Mouse (Mus musculus) lung, postnatal 25 days (tissue): ENCODE measurements around the gene Rnf144b.

Source experiments
- DNase-seq: peaks from one replicate; pipeline ENCODE4 v3.0.0; 2022; ENCODE audit warnings: low spot score

The Rnf144b gene

GRCm38 (mm10) chr13:47220426-47220825 is 98.0 kb downstream of the Rnf144b start:
- DNase-seq: no peak

DNA sequence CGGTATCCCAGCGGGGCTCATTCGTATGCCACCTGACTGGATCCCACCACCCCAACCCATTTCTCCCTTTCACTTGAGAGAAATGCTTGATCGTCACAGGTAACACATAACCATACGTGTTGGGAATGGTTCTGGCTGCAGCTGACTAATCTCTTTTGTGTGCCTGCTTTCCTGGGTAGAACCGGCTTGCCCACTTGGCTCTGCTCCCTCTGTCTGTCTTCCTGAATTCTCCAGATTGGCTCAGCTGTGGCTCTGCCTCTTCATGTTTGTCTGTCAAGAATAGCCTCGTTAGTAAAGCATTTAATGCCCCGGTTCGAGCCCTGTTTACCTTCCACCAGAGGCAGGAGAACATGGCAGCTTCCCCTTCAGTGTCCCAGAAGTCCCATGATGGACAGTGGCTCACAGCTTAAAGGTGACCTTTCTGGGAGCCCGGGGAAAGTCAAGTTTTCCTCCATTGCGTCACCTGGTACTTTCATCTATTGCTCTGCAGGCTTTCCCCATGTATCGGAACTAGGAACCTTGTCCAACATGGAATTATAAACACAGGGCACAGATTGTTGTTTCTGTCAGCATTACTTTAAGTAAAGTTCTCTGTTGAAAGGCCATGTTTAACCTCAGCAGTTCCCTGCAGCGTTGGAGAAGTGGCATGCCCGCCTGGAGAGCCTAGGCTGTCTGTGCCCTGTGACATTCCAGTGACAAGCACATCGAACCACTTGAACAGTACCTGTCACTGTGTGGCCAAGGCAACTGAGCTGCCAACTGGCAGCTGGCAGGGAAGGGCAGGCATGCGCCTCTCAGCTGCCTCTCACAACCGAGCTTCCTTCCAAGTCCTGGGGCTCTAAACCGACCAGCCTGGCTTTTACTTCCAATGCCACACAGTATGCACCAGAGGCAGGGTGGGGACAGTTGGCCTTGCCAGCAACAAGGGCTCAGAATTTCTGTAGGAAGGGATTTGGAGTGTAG is 101.4 kb downstream of the Rnf144b start:
- peak; percentile 76 for DNase-seq

- peak; percentile 75 for DNase-seq
Measured at GRCm38 (mm10) chr13:47224648-47225323, 102.3 kb downstream of the Rnf144b start.

DNA sequence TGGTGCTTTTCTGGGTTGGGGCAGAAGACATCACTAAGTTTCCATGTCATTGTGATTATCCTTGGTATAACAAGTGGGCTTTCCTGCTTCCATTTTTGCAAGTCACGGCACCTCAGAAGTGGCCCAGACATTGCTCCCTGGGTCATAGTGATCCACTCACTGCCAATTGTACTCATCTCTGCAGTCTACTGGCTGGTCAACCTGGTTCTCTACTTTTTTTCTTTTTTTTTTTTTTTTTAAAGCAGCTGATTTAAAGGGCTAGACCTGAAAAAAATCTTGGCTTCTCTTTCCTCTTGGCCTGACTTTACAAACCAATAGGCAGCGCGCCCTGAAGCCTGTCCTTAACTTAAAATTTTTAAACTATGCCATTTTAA is 102.9 kb downstream of the Rnf144b start:
- no peak for DNase-seq

DNA sequence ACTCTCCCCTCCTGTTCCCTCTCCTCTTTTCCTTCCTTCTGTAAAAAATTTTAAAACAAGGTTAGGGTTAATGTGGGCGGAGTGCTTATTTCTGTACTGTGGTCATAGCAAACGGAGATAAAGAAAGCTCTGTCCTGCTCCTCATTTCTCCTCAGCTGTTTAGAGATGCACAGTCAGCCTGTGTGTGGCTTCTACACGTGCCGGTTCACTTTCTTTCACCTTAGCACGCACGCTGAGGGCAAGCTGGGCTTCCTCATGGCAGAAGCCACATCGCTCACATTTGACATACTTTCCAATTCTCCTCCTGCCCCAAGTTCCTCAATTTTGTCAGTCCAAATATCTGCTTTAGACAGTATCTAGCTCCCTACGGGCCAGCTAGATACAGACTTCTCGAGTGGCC is 103.3 kb downstream of the Rnf144b start:
- no peak for DNase-seq

DNA sequence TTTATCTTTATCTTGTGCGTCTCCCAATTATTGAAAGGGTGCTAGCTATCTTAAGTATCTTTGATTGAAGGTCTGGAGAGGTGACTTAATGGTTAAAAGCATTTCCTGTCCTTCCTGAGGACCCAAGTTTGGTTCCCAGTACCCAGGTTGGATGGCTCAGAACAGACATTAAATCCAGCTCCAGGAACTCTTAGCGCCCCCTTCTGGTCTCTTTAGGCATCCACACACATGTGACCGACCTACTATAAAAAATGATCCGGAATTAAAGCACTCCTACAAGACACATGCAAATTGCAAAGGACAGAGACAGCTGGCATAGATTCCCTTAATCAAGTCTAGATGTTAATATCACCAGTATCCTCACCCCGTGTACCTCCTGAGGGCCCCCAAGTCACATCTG is 104.1 kb downstream of the Rnf144b start:
- DNase-seq: no peak

GRCm38 (mm10) chr13:47228201-47228600 is 105.7 kb downstream of the Rnf144b start:
- DNase-seq: peak; percentile 34

GRCm38 (mm10) chr13:47228626-47229190 is 106.3 kb downstream of the Rnf144b start:
- no peak for DNase-seq

DNA sequence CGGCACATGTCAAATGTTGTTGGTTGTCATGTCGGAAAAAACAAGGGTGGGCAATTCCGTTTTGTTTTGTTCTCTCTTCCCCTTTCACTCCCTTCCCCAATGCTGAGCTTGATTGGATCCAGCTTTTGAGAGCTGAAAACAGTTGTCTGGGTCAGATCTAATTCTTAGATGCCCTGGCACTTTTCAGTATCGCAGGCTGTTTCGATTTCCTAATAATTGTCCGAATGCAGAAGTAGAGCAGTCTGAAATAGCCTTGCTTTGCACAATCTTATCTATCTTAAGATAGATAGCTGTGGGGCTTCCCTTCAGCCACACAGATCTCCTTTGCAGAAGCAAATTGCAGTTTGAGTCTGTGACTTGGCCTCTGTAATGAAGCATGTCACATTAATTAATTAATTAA is 109.7 kb downstream of the Rnf144b start:
- peak; percentile 40 for DNase-seq

DNA sequence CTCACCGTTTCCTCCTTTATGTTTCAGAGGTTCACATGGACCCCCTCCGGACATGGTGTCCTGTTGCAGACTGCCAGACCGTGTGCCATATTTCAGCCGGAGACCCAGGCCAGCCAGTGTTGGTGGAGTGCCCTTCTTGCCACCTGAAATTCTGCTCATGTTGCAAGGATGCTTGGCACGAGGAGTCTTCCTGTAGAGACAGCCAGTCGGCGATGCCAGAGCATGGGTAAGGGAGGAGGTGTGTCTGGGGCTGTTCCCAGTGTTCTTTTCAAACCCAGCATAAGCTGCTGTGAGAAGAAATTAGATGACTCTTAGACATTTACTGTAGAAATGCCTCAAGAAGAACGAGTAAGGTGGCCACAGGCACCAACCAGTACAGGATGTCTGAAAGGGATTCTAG is 114.9 kb downstream of the Rnf144b start:
- no peak for DNase-seq

DNA sequence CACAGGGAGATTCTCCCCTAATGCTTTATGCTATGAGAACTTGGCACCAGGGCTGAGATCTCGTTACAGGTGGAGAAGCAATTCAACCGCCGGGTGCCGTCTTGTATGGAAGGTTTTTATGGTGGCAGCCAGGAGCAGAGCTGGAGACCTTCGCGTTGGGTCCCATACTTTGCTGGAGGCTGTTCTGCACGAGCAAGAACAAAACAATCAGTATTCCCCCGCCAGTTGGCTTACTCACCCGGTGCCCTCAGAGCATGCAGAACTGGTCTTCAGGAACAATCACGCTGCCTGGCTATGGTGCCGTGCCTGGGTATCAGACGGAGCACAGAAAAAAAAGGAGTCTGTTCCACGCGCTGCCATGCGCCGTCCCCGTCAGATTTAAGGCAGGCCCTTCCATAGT is 115.7 kb downstream of the Rnf144b start:
- no peak for DNase-seq

DNA sequence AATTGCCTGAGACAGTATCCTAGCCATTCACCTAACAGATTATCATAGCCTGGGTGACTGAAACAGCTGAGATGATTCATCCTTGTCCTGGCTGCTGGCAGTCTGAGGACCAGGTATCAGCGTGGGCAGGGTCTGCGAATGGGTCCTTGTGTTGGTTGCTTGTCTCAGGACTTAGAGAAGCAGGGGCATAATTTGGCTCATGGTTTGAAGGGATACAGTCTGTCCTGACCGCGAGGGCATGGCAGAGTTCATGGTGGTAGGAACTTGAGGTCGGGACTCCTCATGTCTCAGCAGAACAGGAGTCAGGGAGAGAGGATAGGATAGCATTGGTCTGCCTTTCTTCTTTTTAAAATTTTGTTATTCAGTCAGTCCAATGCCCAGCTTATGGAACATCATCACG is 121.1 kb downstream of the Rnf144b start:
- no peak for DNase-seq

GRCm38 (mm10) chr13:47244771-47245170 is 122.3 kb downstream of the Rnf144b start:
- no peak for DNase-seq

DNA sequence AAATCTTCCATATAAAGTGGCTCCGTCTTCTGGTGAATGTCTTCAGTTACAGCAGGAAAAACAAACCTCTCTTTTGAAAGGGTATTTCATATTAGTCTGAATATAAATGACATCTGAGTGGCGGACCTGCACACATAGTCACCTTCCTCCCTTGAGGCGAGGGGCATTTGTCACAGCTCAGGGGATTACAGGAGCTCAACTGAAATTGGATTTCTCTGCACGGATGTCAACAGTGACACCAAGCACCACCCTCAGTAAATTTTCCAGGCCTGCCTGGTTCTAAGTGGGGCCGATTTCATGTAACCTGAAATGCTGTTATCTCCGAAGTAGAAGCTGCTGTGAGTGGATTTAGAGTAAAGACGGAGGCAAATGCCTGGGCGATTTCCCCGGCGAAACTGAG is 124.0 kb downstream of the Rnf144b start:
- DNase-seq: no peak

DNA sequence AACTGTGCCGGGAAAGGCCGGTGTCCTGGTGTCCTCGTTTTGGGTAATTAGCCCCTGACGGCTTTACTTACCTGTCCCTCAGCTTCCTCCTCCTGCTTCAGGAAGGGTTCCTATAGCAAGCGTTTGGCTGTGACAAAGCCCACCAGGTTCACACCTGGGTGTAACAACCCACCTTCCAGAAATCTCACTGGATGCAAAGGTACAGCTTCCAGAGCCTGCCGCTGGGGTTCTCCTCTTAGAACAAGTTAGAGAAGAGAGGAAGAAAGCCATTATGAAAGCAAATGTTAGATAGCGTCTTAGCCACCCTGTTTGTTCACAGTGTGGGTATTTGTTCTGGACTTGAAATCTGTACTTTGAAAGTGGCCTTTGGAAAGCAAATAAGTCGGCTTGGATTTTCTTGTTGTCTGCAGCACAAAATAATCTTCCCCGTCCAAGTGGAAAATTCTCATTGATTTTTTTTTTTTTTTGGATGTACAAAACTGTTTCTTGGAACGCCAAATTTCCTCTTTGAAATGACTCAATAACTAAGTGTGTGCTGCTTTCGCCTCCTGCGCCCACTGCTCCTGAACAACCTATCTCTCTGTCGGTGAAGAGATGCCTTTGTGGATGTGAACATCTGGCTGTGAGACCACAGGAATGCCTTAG is 124.8 kb downstream of the Rnf144b start:
- no peak for DNase-seq

DNA sequence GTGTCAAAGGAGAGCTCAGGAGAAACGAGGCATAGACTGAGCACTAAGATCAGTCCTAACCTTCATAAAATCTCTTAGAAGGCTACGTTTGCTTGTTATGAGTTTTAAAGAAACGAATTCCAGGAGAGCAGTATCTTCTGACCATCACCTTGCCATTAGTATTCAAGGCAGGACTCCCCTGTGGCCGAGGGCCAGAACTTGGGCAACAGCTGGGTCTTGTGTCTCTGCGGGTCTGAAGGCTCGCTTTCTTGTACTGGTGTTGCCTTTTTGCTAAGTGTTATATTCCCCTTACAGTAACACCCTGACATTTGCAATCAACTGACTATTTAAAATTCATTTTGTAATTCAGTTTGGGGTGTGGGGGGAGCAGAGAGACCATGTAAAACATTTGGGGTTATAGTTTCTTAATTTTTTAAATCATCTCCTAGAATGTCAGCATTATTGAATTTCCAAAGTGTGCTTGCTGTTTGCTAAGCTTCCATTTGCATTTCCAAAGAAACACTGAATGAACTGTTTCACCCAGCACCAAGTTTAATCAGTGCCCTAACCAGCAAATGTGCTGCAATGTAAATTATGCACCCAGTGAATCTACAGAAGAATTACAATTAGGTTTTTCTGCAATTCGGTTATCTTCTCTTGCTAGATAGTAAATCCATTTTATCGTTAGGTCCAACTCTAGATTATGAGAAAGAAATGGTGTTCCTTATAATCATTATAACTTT is 126.0 kb downstream of the Rnf144b start:
- DNase-seq: no peak

- no peak for DNase-seq
Measured at GRCm38 (mm10) chr13:47250615-47251014, 128.2 kb downstream of the Rnf144b start.

- DNase-seq: peak; percentile 52
Measured at GRCm38 (mm10) chr13:47251114-47251764, 128.8 kb downstream of the Rnf144b start.

DNA sequence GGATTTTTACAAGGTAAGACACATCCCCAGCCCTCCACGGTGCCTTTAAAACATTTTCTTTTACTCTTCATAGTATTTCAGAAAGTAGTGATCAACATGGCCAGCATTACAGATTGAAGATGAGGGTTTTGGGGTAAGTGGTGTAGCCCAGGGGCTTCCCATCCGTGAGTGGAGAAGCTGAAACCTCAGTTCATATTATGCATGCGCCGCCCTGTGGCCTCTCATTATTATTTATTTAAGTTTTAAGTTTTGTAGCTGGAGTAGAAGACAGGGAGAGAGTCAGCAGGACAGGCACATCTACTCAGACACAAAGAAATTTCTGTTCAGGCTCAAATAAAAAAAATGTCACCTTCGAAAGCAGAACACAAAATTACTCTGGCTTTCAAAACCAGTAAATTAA is 131.3 kb downstream of the Rnf144b start:
- no peak for DNase-seq

DNA sequence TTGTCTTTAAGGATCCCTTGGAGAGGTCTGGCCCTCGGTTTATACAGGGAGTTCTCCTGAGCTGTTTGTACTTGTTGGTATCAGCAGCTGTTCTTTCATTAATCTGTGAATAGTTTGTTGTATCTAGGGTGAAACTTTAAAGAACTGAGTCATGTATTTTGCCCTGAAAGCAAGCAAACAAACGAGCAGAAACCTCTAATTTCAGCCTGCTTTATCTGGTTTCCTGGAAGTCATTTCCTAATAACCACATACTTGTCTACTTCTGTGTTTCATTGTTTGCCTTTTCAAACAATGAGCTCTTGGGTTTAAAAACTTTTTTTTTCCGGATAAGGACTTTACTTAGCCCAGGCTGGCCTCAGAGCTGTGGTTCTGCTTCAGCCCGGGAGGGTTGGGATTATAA is 136.8 kb downstream of the Rnf144b start:
- no peak for DNase-seq

- no peak for DNase-seq
Measured at GRCm38 (mm10) chr13:47261961-47262360, 139.5 kb downstream of the Rnf144b start.
